ENCODE assay signal across 8 mouse cellular contexts in genomic region chr15:98917091-98917490, GRCm38 (mm10). TPM values are rescaled to one million over a fixed set of nuclear protein-coding genes. Genes with fewer than 3 reads are reported as not detected.
DNase-seq lines count a peak whose midpoint lies in the region; ATAC-seq lines count a peak whose summit lies in the region.

No protein-coding gene starts in this region.

- no peaks in the 10 kb centered on the region for H3K27me3 ChIP-seq in forebrain, embryonic 13.5 days
- H3K27me3 ChIP-seq in limb, embryonic 12.5 days: no peaks in the 10 kb centered on the region
- H3K27me3 ChIP-seq in neural tube, embryonic 11.5 days (ENCODE audit: control insufficient read depth, insufficient read depth, low read length): no peaks in the 10 kb centered on the region

- H3K9ac ChIP-seq in forebrain, embryonic 13.5 days: peak overlapping the region; percentile 85
- peak overlapping the region; percentile 80 for H3K9ac ChIP-seq in limb, embryonic 12.5 days (replicated peaks)
- H3K9ac ChIP-seq in neural tube, embryonic 11.5 days (ENCODE audit: low read length): peak overlapping the region; percentile 90

- ATAC-seq in forebrain, embryonic 13.5 days: no peak
- ATAC-seq in limb, embryonic 12.5 days (ENCODE audit: insufficient number of reproducible peaks, insufficient read depth, low FRiP score, low TSS enrichment, low read depth): no peak
- no peak for ATAC-seq in neural tube, embryonic 11.5 days (ENCODE audit: insufficient read depth, low FRiP score, low TSS enrichment)

- peak; percentile 46 for DNase-seq in kidney, adult 9 months
- DNase-seq in kidney, postnatal 10 days: no peak
- peak; percentile 61 for DNase-seq in MN1 (ENCODE audit: low spot score)
- no peak for DNase-seq in neural tube, embryonic 11.5 days (ENCODE audit: low spot score)
- DNase-seq in frontal cortex, adult 2 months (ENCODE audit: extremely low spot score in 1 of 2, low spot score in 1 of 2): no peak
- no peak for DNase-seq in cerebellum, adult 11-12 months

- WGBS in forebrain, embryonic 13.5 days: 0% methylated on average over 14 of the region's 14 CpGs
- WGBS in limb, embryonic 12.5 days: under 1% methylated on average over 14 of the region's 14 CpGs
- under 1% methylated on average over 14 of the region's 14 CpGs for WGBS in neural tube, embryonic 11.5 days

- H3K4me1 ChIP-seq in forebrain, embryonic 13.5 days: peaks cover 29% of the 10 kb centered on the region
- H3K4me1 ChIP-seq in limb, embryonic 12.5 days (replicated peaks): peaks cover 11% of the 10 kb centered on the region
- H3K4me1 ChIP-seq in neural tube, embryonic 11.5 days (ENCODE audit: control insufficient read depth, insufficient read depth, low read length): peaks cover 5% of the 10 kb centered on the region; the same call in 1 of the 2 replicates

- peaks cover 33% of the 10 kb centered on the region for H3K36me3 ChIP-seq in forebrain, embryonic 13.5 days (ENCODE audit: poor library complexity, severe bottlenecking)
- peaks cover 31% of the 10 kb centered on the region for H3K36me3 ChIP-seq in limb, embryonic 12.5 days
- H3K36me3 ChIP-seq in neural tube, embryonic 11.5 days (ENCODE audit: control insufficient read depth, insufficient read depth, low read length): no peaks in the 10 kb centered on the region

- H3K4me2 ChIP-seq in forebrain, embryonic 13.5 days: peak overlapping the region; percentile 66
- peak overlapping the region; percentile 88 for H3K4me2 ChIP-seq in limb, embryonic 12.5 days
- H3K4me2 ChIP-seq in neural tube, embryonic 11.5 days (ENCODE audit: low read depth): peak overlapping the region; percentile 87

- H3K27ac ChIP-seq in forebrain, embryonic 13.5 days: peak overlapping the region; percentile 96
- peak overlapping the region; percentile 96 for H3K27ac ChIP-seq in limb, embryonic 12.5 days
- peak overlapping the region; percentile 93; the same call in 1 of the 2 replicates for H3K27ac ChIP-seq in neural tube, embryonic 11.5 days (ENCODE audit: low read depth, low read length)

- H3K9me3 ChIP-seq in forebrain, embryonic 13.5 days (replicated peaks): no peaks in the 10 kb centered on the region
- H3K9me3 ChIP-seq in limb, embryonic 12.5 days: no peaks in the 10 kb centered on the region
- no peaks in the 10 kb centered on the region for H3K9me3 ChIP-seq in neural tube, embryonic 11.5 days (ENCODE audit: control insufficient read depth, low read length)

- H3K4me3 ChIP-seq in forebrain, embryonic 13.5 days: peak overlapping the region; percentile 89
- H3K4me3 ChIP-seq in limb, embryonic 12.5 days (replicated peaks): peak overlapping the region; percentile 86
- peak overlapping the region; percentile 88 for H3K4me3 ChIP-seq in neural tube, embryonic 11.5 days (ENCODE audit: low read depth, low read length)

RNA-seq across cellular contexts. Expression of gene Lmbr1l, which starts 0.9 kb away (rescaled TPM):
- polyA plus RNA-seq in forebrain, embryonic 13.5 days (2015; fragmentation: Nextera tagmentation; extraction: Ambion mirVana): 39.8 and 47.1 TPM in 2 replicates
- 23.4 and 24.1 TPM in 2 replicates for polyA plus RNA-seq in limb, embryonic 12.5 days (2016; fragmentation: Nextera tagmentation; extraction: Ambion mirVana)
- 7.1 and 8.9 TPM in 2 replicates for polyA plus RNA-seq in neural tube, embryonic 11.5 days (2014; fragmentation: Nextera tagmentation; extraction: Ambion mirVana)
- 30.5 and 33.6 TPM in 2 replicates for polyA plus RNA-seq in frontal cortex, adult 2 months (2012; rRNA removed)

RNA-seq across cellular contexts. Expression of gene Tuba1b, which starts 17.3 kb away (rescaled TPM):
- 1,607 and 1,715 TPM in 2 replicates for polyA plus RNA-seq in forebrain, embryonic 13.5 days (2015; fragmentation: Nextera tagmentation; extraction: Ambion mirVana)
- 1,691 and 1,695 TPM in 2 replicates for polyA plus RNA-seq in limb, embryonic 12.5 days (2016; fragmentation: Nextera tagmentation; extraction: Ambion mirVana)
- polyA plus RNA-seq in neural tube, embryonic 11.5 days (2014; fragmentation: Nextera tagmentation; extraction: Ambion mirVana): 1,967 and 2,051 TPM in 2 replicates
- polyA plus RNA-seq in frontal cortex, adult 2 months (2012; rRNA removed): 1,157 and 1,186 TPM in 2 replicates

RNA-seq across cellular contexts. Expression of gene Dhh, which starts 18.8 kb away (rescaled TPM):
- polyA plus RNA-seq in forebrain, embryonic 13.5 days (2015; fragmentation: Nextera tagmentation; extraction: Ambion mirVana): 0.22 and 0.28 TPM in 2 replicates
- 0.52 and 0.74 TPM in 2 replicates for polyA plus RNA-seq in limb, embryonic 12.5 days (2016; fragmentation: Nextera tagmentation; extraction: Ambion mirVana)
- 0.44 and 2.3 TPM in 2 replicates for polyA plus RNA-seq in neural tube, embryonic 11.5 days (2014; fragmentation: Nextera tagmentation; extraction: Ambion mirVana)
- polyA plus RNA-seq in frontal cortex, adult 2 months (2012; rRNA removed): 0.44 and 0.80 TPM in 2 replicates

RNA-seq across cellular contexts. Expression of gene Rhebl1, which starts 22.8 kb away (rescaled TPM):
- polyA plus RNA-seq in forebrain, embryonic 13.5 days (2015; fragmentation: Nextera tagmentation; extraction: Ambion mirVana): 31.7 and 33.0 TPM in 2 replicates
- polyA plus RNA-seq in limb, embryonic 12.5 days (2016; fragmentation: Nextera tagmentation; extraction: Ambion mirVana): 23.9 and 25.8 TPM in 2 replicates
- 18.9 and 19.8 TPM in 2 replicates for polyA plus RNA-seq in neural tube, embryonic 11.5 days (2014; fragmentation: Nextera tagmentation; extraction: Ambion mirVana)
- polyA plus RNA-seq in frontal cortex, adult 2 months (2012; rRNA removed): 17.6 and 19.2 TPM in 2 replicates

RNA-seq across cellular contexts. Expression of gene Gm49450, which starts 36.3 kb away (rescaled TPM):
- polyA plus RNA-seq in forebrain, embryonic 13.5 days (2015; fragmentation: Nextera tagmentation; extraction: Ambion mirVana): not detected in 2 replicates
- not detected in 2 replicates for polyA plus RNA-seq in limb, embryonic 12.5 days (2016; fragmentation: Nextera tagmentation; extraction: Ambion mirVana)
- not detected in 2 replicates for polyA plus RNA-seq in neural tube, embryonic 11.5 days (2014; fragmentation: Nextera tagmentation; extraction: Ambion mirVana)
- 0.17 and 3.5 TPM in 2 replicates for polyA plus RNA-seq in frontal cortex, adult 2 months (2012; rRNA removed)

Comparison
In these comparisons a context has a peak if more than half of its experiments do, and no peak if none do; other contexts are left out.
1. DNase-seq: peak in kidney, adult 9 months (single experiment) and MN1 (single experiment); none in kidney, postnatal 10 days (single experiment), neural tube, embryonic 11.5 days (single experiment), frontal cortex, adult 2 months (0 of 2) and cerebellum, adult 11-12 months (single experiment).
2. Peak in every context shown above with its lines, with median percentiles within 50 percentile points of each other: H3K27ac ChIP-seq, H3K4me2 ChIP-seq, H3K4me3 ChIP-seq and H3K9ac ChIP-seq.